Mouse (Mus musculus) skeletal muscle tissue, adult 2 months (tissue): ENCODE results near the gene Ccdc162.

Experiments used
- DNase-seq: peaks from one replicate; pipeline ENCODE4 v3.0.0-alpha.2; 2012; ENCODE audit warnings: low read depth, low spot score

Ccdc162 gene

DNA sequence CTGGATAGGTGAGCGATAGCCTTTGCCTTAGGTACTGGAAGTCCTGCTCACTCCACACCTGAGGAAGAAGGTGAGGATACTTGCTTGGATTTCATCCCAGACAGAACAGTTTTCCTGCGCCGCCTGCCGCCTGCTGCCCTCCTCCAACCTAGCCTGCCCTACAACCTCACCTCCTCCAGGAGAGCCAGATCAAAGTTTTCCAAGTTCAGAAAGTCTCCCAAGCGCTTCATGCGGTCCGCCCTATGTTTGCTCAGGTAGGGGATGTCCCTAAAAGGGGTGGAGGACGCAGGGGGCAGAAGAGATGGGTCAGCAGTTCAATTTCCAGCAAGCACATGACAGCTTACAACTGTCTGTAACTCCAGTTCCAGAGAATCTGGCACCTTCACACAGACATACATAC lies 227.1 kb downstream of the Ccdc162 start:
- no peak for DNase-seq

GRCm38 (mm10) chr10:41488877-41489276 lies 227.6 kb downstream of the Ccdc162 start:
- no peak for DNase-seq
